Mouse (Mus musculus): ENCODE results near the gene Marveld3. TPM values are rescaled to one million over a fixed set of nuclear protein-coding genes. Genes with fewer than 3 reads are reported as not detected.

Marveld3 gene
- 0.31 and 0.56 TPM in 2 replicates for polyA plus RNA-seq (2016; fragmentation: Nextera tagmentation; extraction: Ambion mirVana)

- H3K9me3 ChIP-seq (replicated peaks) = no peaks in the 10 kb centered on the region
- peaks cover 56% of the 10 kb centered on the region for H3K27me3 ChIP-seq (ENCODE audit: low read depth, poor library complexity, severe bottlenecking)
- 2% methylated on average over 64 of the region's 64 CpGs for WGBS
- DNase-seq (ENCODE audit: low spot score) = peak; percentile 69
- peaks cover 33% of the 10 kb centered on the region for H3K4me1 ChIP-seq
- H3K27ac ChIP-seq (replicated peaks) = peak within 1 kb of the TSS; percentile 47; the same call in 1 of the 2 replicates
- peak within 1 kb of the TSS; percentile 60 for H3K4me3 ChIP-seq
- H3K36me3 ChIP-seq = no peaks in the 10 kb centered on the region
Observed at GRCm38 (mm10) chr8:109961693-109962367, at the start of gene Marveld3. TSS of gene Marveld3 (minus strand) at chr8:109962203.

GRCm38 (mm10) chr8:110010868-110011267, 48.9 kb upstream of the Marveld3 start:
- Histone ChIP-seq H3K27ac (replicated peaks) (no peak overlapping the region), H3K36me3 (no peaks in the 10 kb centered on the region), H3K4me3 (no peak overlapping the region), H3K9me3 (replicated peaks) (no peaks in the 10 kb centered on the region), H3K27me3 (ENCODE audit: low read depth, poor library complexity, severe bottlenecking) (no peaks in the 10 kb centered on the region), H3K4me1 (peaks cover 10% of the 10 kb centered on the region)
- DNase-seq (ENCODE audit: low spot score) = peak; percentile 54
- 38% methylated on average over 5 of the region's 5 CpGs for WGBS

- H3K27me3 ChIP-seq (ENCODE audit: low read depth, poor library complexity, severe bottlenecking) = no peaks in the 10 kb centered on the region
- no peaks in the 10 kb centered on the region for H3K9me3 ChIP-seq (replicated peaks)
- WGBS = 78% methylated on average over 8 of the region's 8 CpGs
- peaks cover 10% of the 10 kb centered on the region for H3K4me1 ChIP-seq
- H3K27ac ChIP-seq (replicated peaks) = no peak overlapping the region
- DNase-seq (ENCODE audit: low spot score) = no peak
- no peak overlapping the region for H3K4me3 ChIP-seq
- H3K36me3 ChIP-seq = no peaks in the 10 kb centered on the region
Observed at GRCm38 (mm10) chr8:110008995-110009446, 47.0 kb upstream of the Marveld3 start.

GRCm38 (mm10) chr8:110008228-110008994, 46.4 kb upstream of the Marveld3 start:
- WGBS = 89% methylated on average over 26 of the region's 26 CpGs
- Histone ChIP-seq H3K27me3 (ENCODE audit: low read depth, poor library complexity, severe bottlenecking) (no peaks in the 10 kb centered on the region), H3K36me3 (no peaks in the 10 kb centered on the region), H3K4me1 (peaks cover 10% of the 10 kb centered on the region), H3K4me3 (no peak overlapping the region), H3K27ac (replicated peaks) (no peak overlapping the region), H3K9me3 (replicated peaks) (no peaks in the 10 kb centered on the region)
- no peak for DNase-seq (ENCODE audit: low spot score)

- Histone ChIP-seq H3K4me3 (no peak overlapping the region), H3K36me3 (no peaks in the 10 kb centered on the region), H3K27ac (replicated peaks) (no peak overlapping the region; the same call in 1 of the 2 replicates), H3K9me3 (replicated peaks) (no peaks in the 10 kb centered on the region), H3K27me3 (ENCODE audit: low read depth, poor library complexity, severe bottlenecking) (no peaks in the 10 kb centered on the region), H3K4me1 (peaks cover 10% of the 10 kb centered on the region)
- no peak for DNase-seq (ENCODE audit: low spot score)
- WGBS = 67% methylated on average over 17 of the region's 17 CpGs
Observed at GRCm38 (mm10) chr8:110006312-110007023, 44.5 kb upstream of the Marveld3 start.

- Histone ChIP-seq H3K36me3 (no peaks in the 10 kb centered on the region), H3K9me3 (replicated peaks) (no peaks in the 10 kb centered on the region), H3K27ac (replicated peaks) (no peak overlapping the region), H3K27me3 (ENCODE audit: low read depth, poor library complexity, severe bottlenecking) (no peaks in the 10 kb centered on the region), H3K4me1 (peaks cover 10% of the 10 kb centered on the region), H3K4me3 (no peak overlapping the region)
- 87% methylated on average over 5 of the region's 5 CpGs for WGBS
- DNase-seq (ENCODE audit: low spot score) = no peak
Observed at GRCm38 (mm10) chr8:110004300-110004699, 42.3 kb upstream of the Marveld3 start.

GRCm38 (mm10) chr8:110002953-110003352, 41.0 kb upstream of the Marveld3 start:
- H3K27me3 ChIP-seq (ENCODE audit: low read depth, poor library complexity, severe bottlenecking) = no peaks in the 10 kb centered on the region
- no peaks in the 10 kb centered on the region for H3K36me3 ChIP-seq
- WGBS = 35% methylated on average over 9 of the region's 9 CpGs
- H3K4me1 ChIP-seq = peaks cover 10% of the 10 kb centered on the region
- H3K9me3 ChIP-seq (replicated peaks) = no peaks in the 10 kb centered on the region
- DNase-seq (ENCODE audit: low spot score) = peak; percentile 29
- no peak overlapping the region for H3K27ac ChIP-seq (replicated peaks)
- no peak overlapping the region for H3K4me3 ChIP-seq

- 86% methylated on average over 10 of the region's 10 CpGs for WGBS
- H3K4me1 ChIP-seq = no peaks in the 10 kb centered on the region
- H3K27me3 ChIP-seq (ENCODE audit: low read depth, poor library complexity, severe bottlenecking) = no peaks in the 10 kb centered on the region
- DNase-seq (ENCODE audit: low spot score) = no peak
- H3K4me3 ChIP-seq = no peak overlapping the region
- no peaks in the 10 kb centered on the region for H3K9me3 ChIP-seq (replicated peaks)
- H3K27ac ChIP-seq (replicated peaks) = no peak overlapping the region
- no peaks in the 10 kb centered on the region for H3K36me3 ChIP-seq
Observed at GRCm38 (mm10) chr8:109999974-110000373, 38.0 kb upstream of the Marveld3 start.

- 87% methylated on average over 7 of the region's 7 CpGs for WGBS
- H3K27ac ChIP-seq (replicated peaks) = no peak overlapping the region
Observed at GRCm38 (mm10) chr8:109998066-109998465, 36.1 kb upstream of the Marveld3 start.

GRCm38 (mm10) chr8:109997381-109997780, 35.4 kb upstream of the Marveld3 start:
- Histone ChIP-seq H3K9me3 (replicated peaks) (no peaks in the 10 kb centered on the region), H3K27me3 (ENCODE audit: low read depth, poor library complexity, severe bottlenecking) (no peaks in the 10 kb centered on the region), H3K4me1 (no peaks in the 10 kb centered on the region), H3K36me3 (no peaks in the 10 kb centered on the region), H3K4me3 (no peak overlapping the region), H3K27ac (replicated peaks) (no peak overlapping the region)
- DNase-seq (ENCODE audit: low spot score) = no peak
- WGBS = 96% methylated on average over 9 of the region's 9 CpGs

More at GRCm38 (mm10) chr8:109998066-109998465, 36.1 kb upstream of the Marveld3 start:
- Histone ChIP-seq H3K4me1 (no peaks in the 10 kb centered on the region), H3K4me3 (no peak overlapping the region), H3K27me3 (ENCODE audit: low read depth, poor library complexity, severe bottlenecking) (no peaks in the 10 kb centered on the region), H3K36me3 (no peaks in the 10 kb centered on the region), H3K9me3 (replicated peaks) (no peaks in the 10 kb centered on the region)
- DNase-seq (ENCODE audit: low spot score) = no peak

GRCm38 (mm10) chr8:109992951-109993350, 30.9 kb upstream of the Marveld3 start:
- Histone ChIP-seq H3K27me3 (ENCODE audit: low read depth, poor library complexity, severe bottlenecking) (no peaks in the 10 kb centered on the region), H3K9me3 (replicated peaks) (no peaks in the 10 kb centered on the region), H3K36me3 (no peaks in the 10 kb centered on the region), H3K27ac (replicated peaks) (no peak overlapping the region), H3K4me3 (no peak overlapping the region), H3K4me1 (no peaks in the 10 kb centered on the region)
- no peak for DNase-seq (ENCODE audit: low spot score)
- 79% methylated on average over 1 of the region's 1 CpGs for WGBS

GRCm38 (mm10) chr8:109992166-109992565, 30.2 kb upstream of the Marveld3 start:
- Histone ChIP-seq H3K4me3 (no peak overlapping the region), H3K27me3 (ENCODE audit: low read depth, poor library complexity, severe bottlenecking) (no peaks in the 10 kb centered on the region), H3K9me3 (replicated peaks) (no peaks in the 10 kb centered on the region), H3K36me3 (no peaks in the 10 kb centered on the region), H3K4me1 (no peaks in the 10 kb centered on the region), H3K27ac (replicated peaks) (no peak overlapping the region)
- 77% methylated on average over 5 of the region's 5 CpGs for WGBS
- DNase-seq (ENCODE audit: low spot score) = no peak

Measured in midbrain, embryonic 10.5 days (tissue).